Mouse (Mus musculus): Measurements from ENCODE around the gene Sfrp4.

- TF ChIP-seq CTCF (IDR thresholded peaks at IDR 0.05; ENCODE audit: insufficient read depth, low read depth, low read length) (no peak), POLR2A (IDR thresholded peaks at IDR 0.05; ENCODE audit: insufficient read depth, low read depth, low read length) (no peak)
Observed at GRCm38 (mm10) chr13:19614311-19614710, 8.6 kb upstream of the Sfrp4 start.

All from olfactory bulb, adult 2 months (tissue).